Mouse (Mus musculus) subcutaneous adipose tissue, adult 2 months (tissue): ENCODE measurements around the gene Mrgprf. TPM values are rescaled to one million over a fixed set of nuclear protein-coding genes. Genes with fewer than 3 reads are reported as not detected.

Source experiments
- polyA plus RNA-seq: library from polyadenylated mRNA; depleted of rRNA; stranded (reverse); fragments of >200 nt; gene quantifications from 2 replicates; pipeline ENCODE4 v1.2.3, GENCODE M21; 2012; ENCODE audit warnings: low replicate concordance; rRNA removed

Gene Mrgprf
- 20.7 and 92.6 TPM in 2 replicates for polyA plus RNA-seq

DNA sequence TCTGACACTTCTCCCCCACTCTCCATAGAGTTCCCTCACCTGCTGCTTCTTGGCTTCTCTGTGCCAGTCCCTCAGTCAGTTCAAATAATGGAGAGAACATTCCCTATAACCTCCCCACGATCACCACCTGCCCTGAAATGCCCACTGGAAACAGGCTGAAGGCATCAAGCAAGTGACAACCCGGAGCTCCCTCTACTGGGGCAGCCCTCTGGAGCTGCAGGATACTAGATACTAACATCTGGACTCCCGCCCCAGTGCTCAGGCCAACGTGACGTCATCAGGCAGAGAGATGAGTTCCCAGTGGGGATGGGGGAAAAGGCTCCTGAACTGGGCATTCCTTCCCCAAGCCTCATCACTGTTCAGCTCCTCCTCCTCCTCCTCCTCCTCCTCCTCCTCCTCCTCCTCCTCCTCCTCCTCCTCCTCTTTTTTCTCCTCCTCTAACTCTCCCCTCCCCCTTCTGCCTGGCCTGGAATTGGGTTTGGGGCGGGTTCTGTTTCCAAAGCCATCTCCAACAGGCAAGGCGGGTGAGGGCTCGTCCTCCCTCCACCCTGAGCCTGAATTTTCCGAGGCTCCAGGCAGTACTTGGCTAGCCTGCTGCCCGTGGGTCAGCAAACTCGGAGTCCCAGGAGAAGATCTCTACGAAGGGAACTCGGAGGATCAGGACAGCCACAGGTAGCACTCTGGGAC, at the start of gene Mrgprf:
Gene Mrgprf, plus strand, starts transcription at position 508 of the 687 bp plus-strand sequence.

DNA sequence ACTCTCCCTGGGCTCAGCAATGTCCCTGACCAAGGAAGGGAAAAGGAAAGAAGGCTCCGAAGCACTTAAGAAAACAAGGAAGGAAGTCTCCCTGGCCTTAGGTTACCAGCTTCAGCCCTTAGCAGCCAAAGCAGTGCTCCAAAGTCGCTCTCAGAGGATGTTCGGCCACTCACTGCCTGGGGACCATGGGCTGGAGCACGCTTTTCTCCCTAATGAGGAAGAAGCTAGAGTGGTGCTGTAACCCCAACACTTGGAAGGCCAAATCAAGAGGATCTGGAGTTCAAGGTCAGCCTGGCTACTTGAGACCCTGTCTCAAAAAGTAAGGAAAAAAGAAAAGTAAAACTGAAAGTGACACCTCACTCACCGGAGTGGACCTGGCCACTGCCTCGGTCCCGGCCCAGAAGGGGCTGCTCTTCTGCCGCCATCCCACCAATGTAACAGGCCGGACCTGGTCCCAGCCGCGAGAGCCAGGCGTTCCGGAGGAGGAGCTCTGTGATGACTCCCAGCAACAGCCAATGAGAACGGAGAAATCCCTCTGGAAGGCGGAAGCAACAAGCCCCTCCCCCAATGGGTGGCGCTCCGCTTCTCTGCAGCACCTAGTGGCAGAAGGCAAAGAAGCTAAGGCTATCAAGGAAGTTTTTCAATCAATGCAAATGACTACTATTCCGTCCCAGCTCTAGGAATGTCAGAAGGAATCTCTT, 17.0 kb upstream of the Mrgprf start, which contains the start of gene Tpcn2:
Gene Tpcn2, minus strand, starts transcription at position 525 of the 701 bp plus-strand sequence.

DNA sequence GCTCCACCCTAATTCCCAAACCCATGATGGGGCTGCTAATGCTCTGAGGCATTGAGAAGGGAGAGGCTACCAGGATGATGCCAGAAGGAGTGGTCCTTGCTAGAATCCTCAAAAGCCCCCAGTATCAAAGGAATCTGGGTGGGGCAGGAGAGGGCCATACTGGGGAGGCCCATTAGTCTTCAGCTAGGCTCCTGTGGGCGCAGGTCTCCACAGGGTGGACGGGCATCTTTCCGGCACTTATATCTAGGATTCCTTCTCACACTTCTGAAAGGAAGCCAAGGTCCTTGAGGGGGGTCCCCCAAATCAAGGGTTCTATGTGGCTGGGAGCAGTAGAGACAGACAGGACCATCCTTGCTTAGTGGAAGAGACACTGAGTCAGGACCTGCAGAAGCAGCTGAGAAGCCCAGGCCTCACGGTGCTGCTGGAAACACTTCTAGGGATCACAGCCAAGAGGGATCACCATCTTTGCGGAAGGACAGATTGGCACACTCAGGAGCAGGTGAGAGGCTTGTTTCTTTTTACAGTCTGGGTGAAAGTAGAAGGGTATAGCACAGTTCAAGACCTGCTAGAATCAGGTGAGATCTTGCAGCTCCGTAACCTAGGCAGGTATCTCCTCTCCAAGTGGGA, 14.3 kb downstream of the Mrgprf start, which contains the start of gene Mrgprd:
Gene Mrgprd, plus strand, starts transcription at position 51 of the 627 bp plus-strand sequence.

Other genes with a start within 250 kb of the Mrgprf start
- gene 1810010D01Rik, start 92.7 kb upstream of the Mrgprf start, polyA plus RNA-seq, result 2.0 and 8.7 TPM in 2 replicates
- 36.6 and 39.8 TPM in 2 replicates for gene Tpcn2, start 16.8 kb upstream of the Mrgprf start, polyA plus RNA-seq
- not detected in 2 replicates for gene Mrgprd, start 14.0 kb downstream of the Mrgprf start, polyA plus RNA-seq